Mouse (Mus musculus): ENCODE measurements around the gene Foxg1.

Foxg1 gene

GRCm38 (mm10) chr12:49401796-49402130 is 19.3 kb downstream of the Foxg1 start:
- no peak for DNase-seq (ENCODE audit: low spot score)

DNA sequence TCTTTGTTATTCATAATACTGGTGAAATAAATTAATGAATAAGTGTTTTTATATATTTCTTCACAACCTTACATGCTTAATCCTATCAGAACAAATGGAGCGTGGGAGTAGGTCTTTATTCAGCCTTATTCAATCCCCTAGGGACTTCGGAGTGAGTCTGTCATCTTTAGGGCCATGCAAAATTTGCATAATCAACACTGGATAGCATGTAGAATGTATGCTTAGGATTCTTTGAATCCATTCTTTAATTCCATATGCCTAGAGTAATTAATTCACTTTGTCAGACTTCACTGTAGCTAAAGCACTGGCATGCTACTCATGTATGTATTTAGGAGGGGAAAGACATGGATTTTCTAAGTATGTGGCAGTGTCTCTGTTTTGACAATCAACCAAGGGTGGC is 27.4 kb downstream of the Foxg1 start:
- no peak for DNase-seq (ENCODE audit: low spot score)

DNA sequence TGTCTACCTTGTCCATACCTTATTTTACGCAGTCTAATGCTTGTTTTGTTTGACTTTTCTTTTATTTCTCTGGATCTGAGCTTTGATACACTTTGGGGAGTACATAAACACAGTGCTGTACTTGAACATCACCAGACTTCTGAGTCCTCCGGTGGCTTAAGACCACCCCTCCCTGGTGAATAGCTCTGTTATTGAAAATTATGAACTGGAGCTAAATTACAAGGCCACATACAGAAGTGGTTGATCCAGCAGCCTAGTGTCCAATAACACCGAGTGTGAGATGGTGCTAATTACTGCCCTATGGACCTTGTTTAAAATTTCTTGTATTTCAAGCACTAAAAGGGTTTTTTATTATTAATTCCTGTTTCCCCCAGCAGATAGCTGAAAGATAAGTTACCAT is 35.5 kb downstream of the Foxg1 start:
- DNase-seq (ENCODE audit: low spot score): no peak
